Mouse (Mus musculus) spleen, adult 2 months (tissue): ENCODE results near the gene Pdzk1. TPM values are rescaled to one million over a fixed set of nuclear protein-coding genes. Genes with fewer than 3 reads are reported as not detected.

Source experiments
- DNase-seq, 2 experiments: peaks; one replicate each; pipeline versions ENCODE4 v3.0.0 to v3.0.0-alpha.2; 2012 to 2021; ENCODE audit warnings: low spot score in 2 of 2, low read depth in 1 of 2
- H3K27ac ChIP-seq: fragments of 200-500 bp; 2 replicates; pipeline ENCODE4 v1.5.1; 2012; ENCODE audit warnings: low read length, inconsistent platforms; ENCODE audit not compliant: insufficient read depth
- H3K27me3 ChIP-seq: fragments of 200-500 bp; 2 replicates; pipeline ENCODE4 v1.6.1; 2012; ENCODE audit warnings: mild to moderate bottlenecking, moderate library complexity, low read length, inconsistent platforms; ENCODE audit not compliant: control insufficient read depth, insufficient read depth
- H3K36me3 ChIP-seq: fragments of 200-500 bp; 2 replicates; pipeline ENCODE4 v1.6.1; 2012; ENCODE audit warnings: mild to moderate bottlenecking, low read length, inconsistent platforms; ENCODE audit not compliant: control insufficient read depth, insufficient read depth
- H3K4me1 ChIP-seq: fragments of 200-500 bp; 2 replicates; pipeline ENCODE4 v1.6.1; 2011; ENCODE audit warnings: inconsistent platforms; ENCODE audit not compliant: control insufficient read depth, insufficient read depth, insufficient read length
- H3K4me3 ChIP-seq: fragments of 200-500 bp; 2 replicates; pipeline ENCODE4 v1.5.1; 2011; ENCODE audit warnings: mild to moderate bottlenecking, inconsistent platforms; ENCODE audit not compliant: insufficient read depth, insufficient read length; ENCODE audit errors: extremely low read depth
- CTCF ChIP-seq: fragments of 200-500 bp; IDR thresholded peaks from 2 replicates; pipeline ENCODE4 v1.5.1; 2011; ENCODE audit warnings: mild to moderate bottlenecking, inconsistent platforms; ENCODE audit not compliant: insufficient read depth, insufficient read length, insufficient replicate concordance; ENCODE audit errors: extremely low read depth
- POLR2A ChIP-seq: fragments of 200-500 bp; IDR thresholded peaks from 2 replicates; pipeline ENCODE4 v1.6.1; 2011; ENCODE audit warnings: low read depth, low read length, inconsistent platforms
- WGBS: fragments of 180-500 bp; shearing (Covaris S2); methylation state at CpG from one replicate; pipeline ENCODE4 v1.1.7; 2018; 5-methylcytosine and 5-hydroxymethylcytosine counted together
- polyA plus RNA-seq: library from polyadenylated mRNA; depleted of rRNA; stranded (reverse); fragments of >200 nt; gene quantifications from 2 replicates; pipeline ENCODE4 v1.2.3, GENCODE M21; 2012; rRNA removed

Pdzk1 gene
- polyA plus RNA-seq, 1 experiment = 0.11 TPM

DNA sequence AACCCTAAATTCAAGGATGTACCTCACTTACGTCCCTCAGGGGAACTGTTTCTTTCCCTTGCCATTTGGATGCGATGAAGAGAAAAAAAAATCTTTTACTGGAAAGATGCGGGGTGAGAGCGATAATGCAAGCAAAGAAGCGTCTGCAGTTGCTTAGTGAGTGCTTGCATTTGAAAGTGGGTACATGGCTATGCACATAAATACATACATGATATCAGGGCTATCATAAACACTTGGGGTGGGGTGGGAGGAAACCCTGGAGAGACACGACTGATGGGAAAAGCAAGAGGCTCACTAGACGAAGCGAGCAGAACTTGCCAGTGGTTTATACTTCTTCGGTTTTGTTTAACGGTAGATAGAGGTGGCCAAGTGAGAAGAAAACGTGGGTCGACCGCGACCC is 75.3 kb downstream of the Pdzk1 start, which contains the start of gene Gja5:
Gene Gja5, plus strand, starts transcription at position 301 of the 400 bp plus-strand sequence.
- Histone ChIP-seq H3K4me1 (no peaks in the 10 kb centered on the region; the same call in 1 of the 2 replicates), H3K36me3 (no peaks in the 10 kb centered on the region), H3K27ac (no peak within 1 kb of the TSS), H3K27me3 (no peaks in the 10 kb centered on the region), H3K4me3 (peak within 1 kb of the TSS; percentile 93)
- WGBS = 22% methylated on average over 14 of the region's 14 CpGs
- no peak for DNase-seq
- TF ChIP-seq CTCF = no peak
- no peak for TF ChIP-seq POLR2A

DNA sequence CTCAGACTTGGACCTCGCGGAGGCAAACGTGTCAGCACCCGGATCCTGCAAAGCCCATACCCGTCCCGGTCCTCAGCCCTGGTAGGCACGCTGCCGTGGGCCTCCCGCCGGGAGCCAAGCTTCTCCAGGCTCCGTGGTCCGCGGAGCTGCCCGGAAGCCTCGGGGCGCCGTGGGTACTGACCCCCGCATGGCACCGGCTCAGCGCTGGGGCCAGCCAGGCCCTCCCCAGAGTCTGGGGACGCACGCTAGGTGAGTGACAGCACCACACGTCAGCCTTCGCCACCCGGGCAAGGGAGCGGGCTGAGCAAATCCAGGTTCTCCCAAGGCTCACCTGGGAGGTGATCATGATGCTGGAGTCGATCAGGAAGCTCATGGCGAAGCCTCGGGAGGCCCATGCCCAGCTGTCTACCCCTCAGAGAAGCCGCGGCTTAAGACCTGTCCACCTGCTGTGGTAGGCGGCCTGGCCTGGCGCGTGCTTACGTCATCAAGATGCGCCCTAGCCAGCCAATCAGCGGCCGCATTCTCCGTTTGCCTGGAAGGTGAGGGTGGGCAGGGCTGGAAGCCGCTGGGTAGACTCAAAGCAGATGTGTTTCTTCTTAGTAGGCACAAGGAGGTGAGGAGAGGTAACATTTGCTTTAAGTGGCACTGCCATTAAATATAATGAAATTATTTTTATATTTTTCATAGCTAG is 75.9 kb downstream of the Pdzk1 start, which contains the start of gene Gpr89:
Gene Gpr89, minus strand, starts transcription at position 496 of the 691 bp plus-strand sequence.
- WGBS = under 1% methylated on average over 40 of the region's 40 CpGs
- DNase-seq = peak; percentile 77 to 93

DNA sequence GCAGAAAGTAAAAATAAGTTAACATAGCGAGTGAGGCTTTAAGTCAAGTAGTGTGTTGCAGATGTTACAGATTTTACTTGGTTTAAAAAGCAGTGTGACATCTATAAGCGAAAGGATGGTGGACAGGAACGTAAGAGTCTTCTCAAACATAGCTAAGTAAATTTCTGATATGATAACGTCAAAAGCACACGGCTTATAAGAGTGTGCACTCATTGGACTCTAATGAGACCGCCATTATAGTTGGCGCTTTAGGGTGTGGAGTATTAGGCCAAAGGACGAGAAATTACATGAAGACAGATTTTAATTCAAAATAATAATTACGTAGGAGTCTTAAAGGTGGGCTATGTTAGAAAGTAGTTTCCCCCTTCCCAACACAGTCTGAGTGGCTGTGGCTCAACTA is 76.5 kb downstream of the Pdzk1 start:
- no peaks in the 10 kb centered on the region for H3K27me3 ChIP-seq
- WGBS = 40% methylated on average over 9 of the region's 9 CpGs
- no peaks in the 10 kb centered on the region for H3K36me3 ChIP-seq
- no peak for TF ChIP-seq POLR2A
- no peak for TF ChIP-seq CTCF
- peak overlapping the region; percentile 93 for H3K4me3 ChIP-seq
- DNase-seq = no peak
- no peaks in the 10 kb centered on the region; the same call in 1 of the 2 replicates for H3K4me1 ChIP-seq
- no peak overlapping the region for H3K27ac ChIP-seq

More for the DNA sequence above, 75.9 kb downstream of the Pdzk1 start, which contains the start of gene Gpr89:
- TF ChIP-seq CTCF (no peak), POLR2A (peak; percentile 20; the same call in 1 of the 2 replicates)
- Histone ChIP-seq H3K27me3 (no peaks in the 10 kb centered on the region), H3K4me1 (no peaks in the 10 kb centered on the region; the same call in 1 of the 2 replicates), H3K36me3 (no peaks in the 10 kb centered on the region), H3K27ac (no peak within 1 kb of the TSS), H3K4me3 (peak within 1 kb of the TSS; percentile 93)

Other genes starting within 250 kb of the Pdzk1 start
- gene Polr3gl, start 235.1 kb upstream of the Pdzk1 start, polyA plus RNA-seq = 9.2 and 10.7 TPM in 2 replicates
- gene Ankrd34a, start 232.6 kb upstream of the Pdzk1 start, polyA plus RNA-seq = 0.14 and 0.15 TPM in 2 replicates
- gene Lix1l, start 228.1 kb upstream of the Pdzk1 start, polyA plus RNA-seq = 5.8 and 5.9 TPM in 2 replicates
- 2.6 and 3.1 TPM in 2 replicates for gene Rbm8a, start 199.4 kb upstream of the Pdzk1 start, polyA plus RNA-seq
- gene Pex11b, start 193.9 kb upstream of the Pdzk1 start, polyA plus RNA-seq = 17.5 and 21.0 TPM in 2 replicates
- gene Gm42957, start 193.8 kb upstream of the Pdzk1 start, polyA plus RNA-seq = 0.06 and 0.25 TPM in 2 replicates
- 1.1 and 1.3 TPM in 2 replicates for gene Itga10, start 183.7 kb upstream of the Pdzk1 start, polyA plus RNA-seq
- 0.74 and 0.97 TPM in 2 replicates for gene Ankrd35, start 159.2 kb upstream of the Pdzk1 start, polyA plus RNA-seq
- 30.9 and 31.0 TPM in 2 replicates for gene Pias3, start 132.9 kb upstream of the Pdzk1 start, polyA plus RNA-seq
- 4.5 and 4.8 TPM in 2 replicates for gene Nudt17, start 120.7 kb upstream of the Pdzk1 start, polyA plus RNA-seq
- 24.8 and 26.8 TPM in 2 replicates for gene Polr3c, start 101.7 kb upstream of the Pdzk1 start, polyA plus RNA-seq
- gene Rnf115, start 101.6 kb upstream of the Pdzk1 start, polyA plus RNA-seq = 11.3 and 15.1 TPM in 2 replicates
- 3.2 and 3.8 TPM in 2 replicates for gene Cd160, start 67 bp downstream of the Pdzk1 start, polyA plus RNA-seq
- gene Gja5, start 75.4 kb downstream of the Pdzk1 start, polyA plus RNA-seq = 0.95 and 0.97 TPM in 2 replicates
- 7.5 and 8.5 TPM in 2 replicates for gene Gpr89, start 76.1 kb downstream of the Pdzk1 start, polyA plus RNA-seq
- not detected in 2 replicates for gene Gja8, start 96.7 kb downstream of the Pdzk1 start, polyA plus RNA-seq